Mouse (Mus musculus): ENCODE measurements around the gene Tceal5. TPM values are rescaled to one million over a fixed set of nuclear protein-coding genes. Genes with fewer than 3 reads are reported as not detected.
"Not testable (repeated sequence)": the region's sequence is repeated elsewhere in the genome, so short reads cannot be mapped to it uniquely, and the experiment has no call there.

Gene Tceal5
- polyA plus RNA-seq, 1 experiment from 2014 or later = 39.5 TPM

DNA sequence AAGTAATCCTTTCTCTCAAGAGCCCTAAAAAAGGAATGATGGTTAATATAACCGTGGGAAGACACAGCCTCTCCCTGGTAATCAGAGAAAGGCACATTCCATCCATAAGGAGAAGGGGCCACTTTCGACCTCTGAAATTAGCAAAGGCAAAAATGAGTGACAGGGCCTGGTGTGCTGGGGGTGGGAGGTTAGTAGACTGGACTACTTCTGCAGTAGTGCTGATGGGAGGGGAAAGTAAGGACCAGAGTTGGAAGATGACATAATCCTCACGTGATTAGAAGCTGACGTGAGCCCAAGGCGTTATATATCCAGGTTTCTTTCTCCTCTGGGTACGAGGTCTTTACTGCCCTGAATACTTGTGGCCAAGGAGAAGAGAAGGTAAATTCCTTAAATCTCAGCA is 20.0 kb upstream of the Tceal5 start:
- H3K4me1 ChIP-seq (ENCODE audit: control insufficient read depth, insufficient read depth, low read depth, low read length) = no peaks in the 10 kb centered on the region
- H3K9me3 ChIP-seq (ENCODE audit: control insufficient read depth, low read length) = no peaks in the 10 kb centered on the region
- no peak overlapping the region for H3K4me2 ChIP-seq (ENCODE audit: low read length)
- H3K9ac ChIP-seq (ENCODE audit: low read depth, low read length) = no peak overlapping the region
- 79% methylated on average over 6 of the region's 6 CpGs for WGBS
- H3K27ac ChIP-seq (ENCODE audit: low read depth, low read length) = no peak overlapping the region
- no peaks in the 10 kb centered on the region for H3K27me3 ChIP-seq (replicated peaks; ENCODE audit: control insufficient read depth, insufficient read depth, low read length)
- ATAC-seq = no peak
- no peak overlapping the region for H3K4me3 ChIP-seq (ENCODE audit: low read length)
- no peaks in the 10 kb centered on the region for H3K36me3 ChIP-seq (ENCODE audit: control insufficient read depth, insufficient read depth, low read length)

DNA sequence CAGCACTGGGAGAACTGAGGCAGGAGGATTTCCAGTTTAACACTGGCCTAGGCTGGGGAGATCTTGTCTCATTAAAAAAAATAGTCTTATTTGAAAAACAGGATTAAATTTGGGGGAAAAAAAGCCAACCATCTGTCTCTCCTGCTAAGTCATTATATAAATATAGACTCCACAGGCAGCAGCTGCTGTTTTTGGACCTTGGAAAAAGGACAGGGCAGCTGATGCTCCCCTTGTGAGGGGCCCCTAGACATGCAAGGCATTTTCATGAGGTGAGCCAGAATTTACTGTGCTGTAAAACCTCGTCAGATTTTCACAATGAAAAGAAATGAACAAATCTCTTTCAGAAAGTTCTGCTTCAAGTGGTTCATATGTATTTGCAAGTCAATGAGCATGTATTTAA is 12.6 kb upstream of the Tceal5 start:
- Histone ChIP-seq H3K4me1 (ENCODE audit: control insufficient read depth, insufficient read depth, low read depth, low read length) (no peaks in the 10 kb centered on the region; the same call in 1 of the 2 replicates), H3K9ac (ENCODE audit: low read depth, low read length) (no peak overlapping the region), H3K27ac (ENCODE audit: low read depth, low read length) (no peak overlapping the region), H3K27me3 (replicated peaks; ENCODE audit: control insufficient read depth, insufficient read depth, low read length) (no peaks in the 10 kb centered on the region), H3K9me3 (ENCODE audit: control insufficient read depth, low read length) (no peaks in the 10 kb centered on the region), H3K4me3 (ENCODE audit: low read length) (no peak overlapping the region), H3K36me3 (ENCODE audit: control insufficient read depth, insufficient read depth, low read length) (no peaks in the 10 kb centered on the region), H3K4me2 (ENCODE audit: low read length) (no peak overlapping the region)
- no peak for ATAC-seq
- WGBS = 50% methylated on average over 1 of the region's 1 CpGs

DNA sequence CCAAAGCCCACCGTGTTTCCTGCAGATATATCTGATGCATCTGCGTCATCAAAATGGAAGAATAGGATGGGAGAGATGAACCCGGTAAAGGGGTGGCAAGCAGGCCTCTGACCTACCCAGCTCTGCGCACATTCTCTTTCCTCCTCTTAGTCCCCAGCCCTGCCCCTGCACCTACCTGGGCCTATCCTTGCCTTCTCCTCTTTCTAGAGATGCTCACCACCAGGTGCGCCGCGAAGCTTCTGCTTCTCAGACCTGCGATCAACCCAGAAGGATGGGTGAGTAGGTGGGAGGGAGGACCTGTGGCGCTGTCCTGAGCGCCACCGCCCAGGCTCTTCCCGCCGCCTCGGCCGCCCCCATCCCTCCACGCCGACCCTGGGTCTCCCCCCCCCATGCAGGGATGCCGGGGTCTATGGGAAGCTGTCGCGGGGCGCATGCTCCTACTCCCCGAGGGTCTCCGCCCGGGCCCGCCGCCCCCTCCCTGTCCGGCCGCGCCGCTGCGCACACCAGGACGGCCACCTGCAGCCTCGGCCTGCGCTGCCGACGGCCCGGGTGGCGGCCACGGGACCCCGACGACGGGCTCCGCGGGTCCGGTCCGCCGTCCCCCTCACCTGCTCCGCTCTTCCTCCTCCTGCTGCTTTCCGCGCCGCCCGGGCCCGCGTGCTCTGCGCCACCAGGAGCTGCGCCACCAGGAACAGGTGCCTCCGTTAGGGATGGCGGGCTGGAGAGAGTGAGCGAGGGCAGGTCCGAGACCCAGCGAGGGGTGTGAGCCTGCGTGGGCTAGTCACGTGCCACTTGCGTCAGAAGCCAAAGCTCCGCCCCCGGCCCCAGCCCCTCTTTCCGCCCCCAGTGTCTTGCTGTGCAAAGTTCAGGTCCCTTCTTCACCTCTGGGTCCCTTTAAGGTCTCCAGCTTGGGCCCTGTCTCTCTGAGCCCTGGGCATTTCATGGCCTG is 11.3 kb upstream of the Tceal5 start, which contains the start of the genes Tceal7 and Bex1:
Gene Tceal7, plus strand, starts transcription at position 51 of the 949 bp plus-strand sequence.
Gene Bex1, minus strand, starts transcription at position 785 of the 949 bp plus-strand sequence.
- WGBS = 14% methylated on average over 13 of the region's 67 CpGs
- not testable (repeated sequence) for H3K4me1 ChIP-seq (ENCODE audit: control insufficient read depth, insufficient read depth, low read depth, low read length); H3K27me3 ChIP-seq (replicated peaks; ENCODE audit: control insufficient read depth, insufficient read depth, low read length); H3K36me3 ChIP-seq (ENCODE audit: control insufficient read depth, insufficient read depth, low read length); H3K27ac ChIP-seq (ENCODE audit: low read depth, low read length); H3K9me3 ChIP-seq (ENCODE audit: control insufficient read depth, low read length)
- peak; percentile 97 for ATAC-seq
- Histone ChIP-seq H3K4me3 (ENCODE audit: low read length) (peak within 1 kb of the TSS; percentile 41), H3K4me2 (ENCODE audit: low read length) (peak within 1 kb of the TSS; percentile 36), H3K9ac (ENCODE audit: low read depth, low read length) (peak within 1 kb of the TSS; percentile 19)

DNA sequence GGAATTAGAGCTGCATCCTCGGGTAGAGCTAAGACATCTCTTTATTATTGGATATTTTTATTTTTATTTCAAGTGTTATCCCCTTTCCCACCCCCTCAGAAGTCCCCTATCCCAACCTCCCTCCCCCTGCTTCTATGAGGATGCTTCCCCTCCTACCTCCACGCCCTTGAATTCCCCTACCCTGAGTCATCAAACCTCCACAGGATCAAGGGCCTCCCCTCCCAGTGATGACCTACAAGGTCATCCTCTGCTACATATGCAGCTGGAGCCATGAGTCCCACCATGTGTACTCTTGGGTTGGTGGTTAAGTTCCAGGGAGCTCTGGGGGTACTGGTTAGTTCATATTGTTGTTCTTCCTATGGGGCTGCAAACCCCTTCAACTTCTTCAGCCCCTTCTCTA is 9.7 kb upstream of the Tceal5 start:
- Histone ChIP-seq H3K9me3 (ENCODE audit: control insufficient read depth, low read length) (no peaks in the 10 kb centered on the region), H3K4me1 (ENCODE audit: control insufficient read depth, insufficient read depth, low read depth, low read length) (no peaks in the 10 kb centered on the region; the same call in 1 of the 2 replicates), H3K4me3 (ENCODE audit: low read length) (no peak overlapping the region), H3K36me3 (ENCODE audit: control insufficient read depth, insufficient read depth, low read length) (no peaks in the 10 kb centered on the region), H3K9ac (ENCODE audit: low read depth, low read length) (no peak overlapping the region), H3K27ac (ENCODE audit: low read depth, low read length) (no peak overlapping the region), H3K27me3 (replicated peaks; ENCODE audit: control insufficient read depth, insufficient read depth, low read length) (no peaks in the 10 kb centered on the region), H3K4me2 (ENCODE audit: low read length) (no peak overlapping the region)
- no peak for ATAC-seq
- WGBS = 75% methylated on average over 2 of the region's 2 CpGs

DNA sequence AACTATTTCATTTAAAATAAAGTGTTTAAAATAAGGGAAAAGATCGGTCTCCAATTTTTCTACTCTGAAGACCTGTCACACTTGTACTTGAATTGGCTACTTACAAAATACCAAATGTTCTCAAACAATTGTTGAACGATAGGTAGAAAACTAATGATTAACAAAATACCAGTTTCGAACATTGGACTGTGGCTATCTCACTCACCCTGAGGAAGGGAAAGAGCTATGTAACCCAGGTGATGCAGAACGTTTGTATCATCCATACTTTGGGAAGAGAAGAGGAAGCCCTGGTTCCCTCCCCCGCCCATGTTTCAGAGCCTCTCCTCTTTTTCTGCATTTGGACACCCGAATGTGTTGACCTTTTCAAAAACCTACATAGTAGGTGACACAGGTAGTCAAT is 730 bp upstream of the Tceal5 start:
- Histone ChIP-seq H3K4me3 (ENCODE audit: low read length) (no peak overlapping the region), H3K9me3 (ENCODE audit: control insufficient read depth, low read length) (no peaks in the 10 kb centered on the region), H3K36me3 (ENCODE audit: control insufficient read depth, insufficient read depth, low read length) (no peaks in the 10 kb centered on the region), H3K27me3 (replicated peaks; ENCODE audit: control insufficient read depth, insufficient read depth, low read length) (no peaks in the 10 kb centered on the region), H3K4me1 (ENCODE audit: control insufficient read depth, insufficient read depth, low read depth, low read length) (no peaks in the 10 kb centered on the region; the same call in 1 of the 2 replicates), H3K4me2 (ENCODE audit: low read length) (no peak overlapping the region), H3K9ac (ENCODE audit: low read depth, low read length) (no peak overlapping the region), H3K27ac (ENCODE audit: low read depth, low read length) (no peak overlapping the region)
- WGBS = 85% methylated on average over 6 of the region's 6 CpGs
- no peak for ATAC-seq

DNA sequence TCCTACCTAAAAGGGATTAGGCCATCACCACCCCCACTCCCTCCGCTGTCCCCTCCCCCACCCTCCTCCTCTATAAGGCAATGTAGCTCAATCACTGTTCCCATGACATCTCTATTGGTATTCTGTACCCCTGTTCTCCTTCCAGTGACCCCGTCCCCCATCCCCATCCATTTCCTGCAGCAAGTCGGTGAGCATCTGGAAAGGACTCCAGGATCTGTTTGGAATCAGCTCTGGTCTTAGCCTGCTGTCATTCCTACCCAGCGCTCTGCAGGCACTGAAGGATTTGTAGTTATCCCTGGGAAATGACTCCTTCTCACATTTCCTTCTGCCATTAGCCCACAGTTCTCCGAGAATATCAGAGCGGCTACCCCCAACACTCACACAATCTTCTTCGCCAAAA is 419 bp downstream of the Tceal5 start:
- Histone ChIP-seq H3K4me1 (ENCODE audit: control insufficient read depth, insufficient read depth, low read depth, low read length) (no peaks in the 10 kb centered on the region; the same call in 1 of the 2 replicates), H3K4me3 (ENCODE audit: low read length) (peak overlapping the region; percentile 50), H3K9me3 (ENCODE audit: control insufficient read depth, low read length) (no peaks in the 10 kb centered on the region), H3K9ac (ENCODE audit: low read depth, low read length) (peak overlapping the region; percentile 64), H3K36me3 (ENCODE audit: control insufficient read depth, insufficient read depth, low read length) (no peaks in the 10 kb centered on the region), H3K27ac (ENCODE audit: low read depth, low read length) (peak overlapping the region; percentile 79), H3K27me3 (replicated peaks; ENCODE audit: control insufficient read depth, insufficient read depth, low read length) (no peaks in the 10 kb centered on the region), H3K4me2 (ENCODE audit: low read length) (peak overlapping the region; percentile 59)
- ATAC-seq = no peak; the same call in 1 of the 2 replicates
- WGBS = 17% methylated on average over 7 of the region's 7 CpGs

DNA sequence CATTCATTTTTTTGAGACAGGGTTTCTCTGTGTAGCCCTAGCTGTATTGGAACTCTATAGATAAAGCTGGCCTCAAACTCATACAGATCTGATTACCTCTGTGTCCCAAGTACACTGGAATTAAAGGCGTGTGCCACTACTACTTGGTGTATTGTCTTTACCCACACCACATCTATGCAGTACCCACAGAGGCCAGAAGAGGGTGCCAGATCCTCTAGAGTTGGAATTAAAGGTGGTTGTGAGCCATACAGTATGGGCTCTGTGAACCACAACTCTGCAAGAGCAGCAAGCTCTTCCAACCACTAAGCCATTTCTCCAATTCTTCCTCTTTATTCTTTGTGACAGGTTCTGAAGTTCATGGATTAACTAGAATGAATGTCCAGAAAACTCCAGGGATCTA is 6.8 kb downstream of the Tceal5 start:
- Histone ChIP-seq H3K27ac (ENCODE audit: low read depth, low read length) (no peak overlapping the region), H3K4me2 (ENCODE audit: low read length) (no peak overlapping the region), H3K9ac (ENCODE audit: low read depth, low read length) (no peak overlapping the region), H3K27me3 (replicated peaks; ENCODE audit: control insufficient read depth, insufficient read depth, low read length) (no peaks in the 10 kb centered on the region), H3K4me1 (ENCODE audit: control insufficient read depth, insufficient read depth, low read depth, low read length) (no peaks in the 10 kb centered on the region), H3K36me3 (ENCODE audit: control insufficient read depth, insufficient read depth, low read length) (no peaks in the 10 kb centered on the region), H3K4me3 (ENCODE audit: low read length) (no peak overlapping the region), H3K9me3 (ENCODE audit: control insufficient read depth, low read length) (no peaks in the 10 kb centered on the region)
- 50% methylated on average over 1 of the region's 1 CpGs for whole genome bisulfite sequencing
- ATAC-seq = no peak

DNA sequence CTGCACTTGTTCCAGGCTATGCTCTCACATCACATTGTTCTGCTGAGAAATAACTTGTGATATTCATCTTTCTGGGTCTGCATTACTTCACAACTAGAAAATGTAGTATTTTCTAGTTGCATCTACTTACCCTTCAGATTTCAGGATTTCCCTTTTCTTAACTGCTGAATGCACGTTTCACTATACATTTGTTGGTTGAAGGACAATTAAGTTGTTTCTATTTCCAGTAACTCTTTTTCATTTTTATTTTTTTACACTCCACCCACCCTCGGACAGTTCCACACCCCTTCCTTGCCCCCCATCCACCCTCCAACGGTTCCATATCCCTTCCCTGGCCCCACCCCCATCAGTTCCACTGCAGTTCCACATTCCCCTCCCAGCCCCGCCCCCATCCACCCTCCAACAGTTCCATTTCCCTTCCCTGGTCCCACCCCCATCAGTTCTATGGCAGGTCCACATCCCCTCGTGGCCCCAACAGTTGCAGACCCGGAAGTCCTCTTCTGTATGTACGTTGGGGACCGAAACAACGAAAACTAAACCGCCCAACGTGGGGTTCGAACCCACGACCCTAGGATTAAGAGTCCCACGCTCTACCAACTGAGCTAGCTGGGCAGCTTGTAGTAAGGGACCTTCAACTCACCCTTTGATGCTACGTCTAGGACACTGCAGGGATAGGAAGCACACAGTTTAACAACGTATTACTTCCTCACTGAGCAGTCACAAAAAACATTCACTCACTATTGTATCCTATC is 8.3 kb downstream of the Tceal5 start:
- ATAC-seq = no peak
- Histone ChIP-seq H3K9ac (ENCODE audit: low read depth, low read length) (no peak overlapping the region), H3K36me3 (ENCODE audit: control insufficient read depth, insufficient read depth, low read length) (no peaks in the 10 kb centered on the region), H3K4me2 (ENCODE audit: low read length) (no peak overlapping the region), H3K4me3 (ENCODE audit: low read length) (no peak overlapping the region), H3K9me3 (ENCODE audit: control insufficient read depth, low read length) (no peaks in the 10 kb centered on the region), H3K27me3 (replicated peaks; ENCODE audit: control insufficient read depth, insufficient read depth, low read length) (no peaks in the 10 kb centered on the region), H3K27ac (ENCODE audit: low read depth, low read length) (no peak overlapping the region), H3K4me1 (ENCODE audit: control insufficient read depth, insufficient read depth, low read depth, low read length) (no peaks in the 10 kb centered on the region)
- WGBS = 85% methylated on average over 16 of the region's 16 CpGs

DNA sequence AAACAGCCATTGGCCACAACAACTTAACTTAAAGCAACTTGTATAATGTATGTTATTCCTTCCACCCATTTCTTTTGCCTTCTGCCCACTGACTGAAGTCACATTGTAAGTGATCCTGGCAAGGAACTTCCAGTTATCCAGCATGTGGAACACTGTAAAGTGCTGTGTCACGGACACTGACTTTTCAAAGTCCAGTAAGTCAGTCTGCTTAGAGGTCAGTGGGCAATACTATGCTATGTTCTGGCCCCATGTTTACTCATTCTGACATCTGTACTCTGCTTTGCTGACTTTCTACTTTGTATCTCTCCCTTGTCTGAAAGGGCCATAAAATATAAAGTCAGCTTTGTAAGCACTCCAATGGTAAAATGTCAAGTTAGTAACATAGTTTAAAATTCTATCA is 20.6 kb downstream of the Tceal5 start:
- no peak overlapping the region for H3K9ac ChIP-seq (ENCODE audit: low read depth, low read length)
- no peak for ATAC-seq
- no peaks in the 10 kb centered on the region for H3K27me3 ChIP-seq (replicated peaks; ENCODE audit: control insufficient read depth, insufficient read depth, low read length)
- H3K27ac ChIP-seq (ENCODE audit: low read depth, low read length) = no peak overlapping the region
- H3K4me3 ChIP-seq (ENCODE audit: low read length) = no peak overlapping the region
- H3K36me3 ChIP-seq (ENCODE audit: control insufficient read depth, insufficient read depth, low read length) = no peaks in the 10 kb centered on the region
- H3K9me3 ChIP-seq (ENCODE audit: control insufficient read depth, low read length) = no peaks in the 10 kb centered on the region
- no peak overlapping the region for H3K4me2 ChIP-seq (ENCODE audit: low read length)
- WGBS = 75% methylated on average over 1 of the region's 1 CpGs
- H3K4me1 ChIP-seq (ENCODE audit: control insufficient read depth, insufficient read depth, low read depth, low read length) = no peaks in the 10 kb centered on the region

Data from hindbrain, embryonic 16.5 days (tissue).